Mouse (Mus musculus): ENCODE results near the gene Ttyh2. TPM values are rescaled to one million over a fixed set of nuclear protein-coding genes. Genes with fewer than 3 reads are reported as not detected.

The Ttyh2 gene
- polyA plus RNA-seq, 1 experiment from 2014 or later: 11.4 TPM

DNA sequence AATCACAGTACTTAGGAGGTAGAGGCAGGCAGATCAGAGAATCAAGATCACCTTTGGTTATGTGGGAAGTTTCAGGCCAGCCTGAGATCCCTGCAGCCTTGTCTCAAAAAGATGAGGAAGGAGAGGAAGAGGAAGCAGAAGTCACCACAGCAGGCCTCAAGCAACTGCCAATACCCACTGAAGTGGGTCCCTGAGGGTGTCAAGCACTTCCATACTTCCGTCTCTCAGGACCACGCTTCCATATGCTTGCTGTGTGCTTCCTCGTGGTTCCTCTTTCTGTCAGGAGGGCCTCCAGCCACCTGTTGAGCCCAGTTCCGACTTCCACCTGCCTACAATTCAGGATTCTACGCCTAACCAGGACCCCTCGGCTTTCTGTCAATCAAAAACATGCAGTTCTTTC is 21.6 kb upstream of the Ttyh2 start:
- H3K4me3 ChIP-seq (ENCODE audit: low read length): no peak overlapping the region
- no peak overlapping the region for H3K9ac ChIP-seq (ENCODE audit: low read length)
- no peaks in the 10 kb centered on the region for H3K36me3 ChIP-seq (ENCODE audit: control insufficient read depth, insufficient read depth)
- H3K9me3 ChIP-seq (replicated peaks; ENCODE audit: control insufficient read depth, low read length): no peaks in the 10 kb centered on the region
- H3K27me3 ChIP-seq (ENCODE audit: control insufficient read depth, insufficient read depth, low read length): peaks cover 13% of the 10 kb centered on the region
- no peaks in the 10 kb centered on the region for H3K4me1 ChIP-seq (ENCODE audit: control insufficient read depth, insufficient read depth, low read length)
- no peak overlapping the region for H3K4me2 ChIP-seq (ENCODE audit: low read depth, low read length)
- WGBS: 64% methylated on average over 6 of the region's 6 CpGs
- no peak for ATAC-seq (replicated peaks; ENCODE audit: extremely low read depth, insufficient read depth, low FRiP score)
- H3K27ac ChIP-seq (ENCODE audit: low read length): no peak overlapping the region

DNA sequence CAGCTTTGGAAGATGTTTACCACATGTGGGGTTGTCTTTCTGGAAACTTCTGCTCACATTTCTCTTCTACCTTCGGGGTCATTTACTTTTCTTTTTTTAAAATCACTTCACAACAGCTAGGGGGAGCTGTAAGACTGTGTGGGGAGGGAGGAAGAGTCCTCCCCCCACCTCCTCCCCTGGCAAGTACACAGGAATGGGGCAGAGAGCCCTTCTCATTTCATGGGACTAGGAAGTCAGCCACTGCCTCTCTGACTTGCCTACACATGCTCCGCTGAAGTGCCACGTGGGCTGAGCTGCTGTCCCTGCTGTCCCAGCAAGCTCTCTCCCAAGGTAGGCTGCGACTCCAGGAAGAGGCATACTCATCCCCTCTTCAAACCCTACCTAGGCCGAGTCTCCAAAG is 20.7 kb upstream of the Ttyh2 start:
- Histone ChIP-seq H3K4me2 (ENCODE audit: low read depth, low read length) (no peak overlapping the region), H3K9me3 (replicated peaks; ENCODE audit: control insufficient read depth, low read length) (no peaks in the 10 kb centered on the region), H3K4me1 (ENCODE audit: control insufficient read depth, insufficient read depth, low read length) (no peaks in the 10 kb centered on the region), H3K27ac (ENCODE audit: low read length) (no peak overlapping the region), H3K9ac (ENCODE audit: low read length) (no peak overlapping the region), H3K4me3 (ENCODE audit: low read length) (no peak overlapping the region), H3K27me3 (ENCODE audit: control insufficient read depth, insufficient read depth, low read length) (peaks cover 13% of the 10 kb centered on the region), H3K36me3 (ENCODE audit: control insufficient read depth, insufficient read depth) (no peaks in the 10 kb centered on the region)
- ATAC-seq (replicated peaks; ENCODE audit: extremely low read depth, insufficient read depth, low FRiP score): no peak
- WGBS: 50% methylated on average over 5 of the region's 5 CpGs

DNA sequence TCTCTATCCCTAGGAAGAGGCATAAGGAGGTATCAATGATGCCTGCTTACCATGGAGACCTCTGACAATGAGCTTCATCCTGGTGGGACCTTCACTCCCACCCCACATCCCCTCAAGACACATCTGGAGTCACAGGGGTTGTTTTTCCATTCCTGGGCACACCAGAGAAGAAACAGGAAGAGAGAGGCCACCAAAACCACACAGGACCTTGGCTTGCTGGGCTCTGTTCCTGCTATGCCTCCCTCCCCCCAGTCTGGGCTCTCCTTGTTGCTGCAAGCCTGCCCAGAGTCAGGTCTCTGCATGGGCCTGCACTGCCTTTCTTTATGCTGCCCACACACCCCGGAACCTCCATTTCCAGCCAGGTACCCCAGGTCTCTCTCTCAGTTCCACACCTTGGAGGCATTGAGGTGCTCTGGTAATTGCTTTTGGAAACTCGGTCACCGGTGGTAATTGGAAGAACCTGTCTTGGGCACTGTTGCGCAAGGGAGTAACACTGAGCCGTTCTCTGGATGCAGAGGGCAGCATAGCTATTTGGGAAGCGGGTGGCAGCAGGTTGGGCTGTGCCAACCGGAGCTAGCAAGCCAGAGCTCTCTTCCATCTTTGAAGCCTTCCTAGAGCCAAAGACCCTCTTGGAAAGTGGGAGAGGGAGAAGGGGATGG is 19.8 kb upstream of the Ttyh2 start:
- H3K27me3 ChIP-seq (ENCODE audit: control insufficient read depth, insufficient read depth, low read length): peaks cover 13% of the 10 kb centered on the region

DNA sequence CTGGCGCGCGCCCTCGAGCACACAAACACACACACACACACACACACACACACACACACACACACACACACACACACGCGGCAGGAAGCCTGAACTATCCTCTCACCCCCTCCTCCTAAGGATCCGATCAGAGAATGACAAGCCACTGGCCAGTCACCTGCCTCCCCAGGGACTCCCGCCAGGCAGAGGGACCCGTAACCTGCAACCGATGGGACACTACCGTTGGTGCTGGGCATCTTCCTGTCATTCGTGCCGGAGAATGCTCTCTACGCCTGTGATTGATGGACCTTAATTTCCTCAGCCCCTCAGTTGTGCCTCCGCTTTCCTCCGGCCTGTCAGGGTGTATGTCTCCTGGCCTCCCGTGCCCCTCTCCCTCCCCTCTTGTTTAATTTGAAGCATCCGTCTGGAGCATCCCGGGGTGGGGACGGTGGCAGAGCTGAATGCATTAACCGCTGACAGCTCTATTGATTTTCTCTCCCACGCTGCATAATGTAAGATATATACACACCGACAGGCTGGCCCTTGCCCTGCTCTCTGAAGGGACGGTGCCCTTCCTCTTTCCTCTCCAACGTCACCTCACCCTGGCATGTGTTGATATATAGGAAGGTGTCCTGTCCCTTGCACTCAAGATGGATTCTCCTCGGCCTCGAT is 18.1 kb upstream of the Ttyh2 start:
- no peaks in the 10 kb centered on the region for H3K9me3 ChIP-seq (replicated peaks; ENCODE audit: control insufficient read depth, low read length)
- H3K4me3 ChIP-seq (ENCODE audit: low read length): no peak overlapping the region
- no peak overlapping the region for H3K27ac ChIP-seq (ENCODE audit: low read length)
- H3K4me1 ChIP-seq (ENCODE audit: control insufficient read depth, insufficient read depth, low read length): no peaks in the 10 kb centered on the region
- H3K27me3 ChIP-seq (ENCODE audit: control insufficient read depth, insufficient read depth, low read length): peaks cover 13% of the 10 kb centered on the region
- ATAC-seq (replicated peaks; ENCODE audit: extremely low read depth, insufficient read depth, low FRiP score): no peak
- 39% methylated on average over 27 of the region's 27 CpGs for WGBS
- H3K4me2 ChIP-seq (ENCODE audit: low read depth, low read length): no peak overlapping the region
- no peaks in the 10 kb centered on the region for H3K36me3 ChIP-seq (ENCODE audit: control insufficient read depth, insufficient read depth)
- H3K9ac ChIP-seq (ENCODE audit: low read length): no peak overlapping the region

More for the DNA sequence above, 19.8 kb upstream of the Ttyh2 start:
- Histone ChIP-seq H3K4me3 (ENCODE audit: low read length) (no peak overlapping the region), H3K4me1 (ENCODE audit: control insufficient read depth, insufficient read depth, low read length) (no peaks in the 10 kb centered on the region), H3K9ac (ENCODE audit: low read length) (no peak overlapping the region), H3K4me2 (ENCODE audit: low read depth, low read length) (no peak overlapping the region), H3K9me3 (replicated peaks; ENCODE audit: control insufficient read depth, low read length) (no peaks in the 10 kb centered on the region), H3K36me3 (ENCODE audit: control insufficient read depth, insufficient read depth) (no peaks in the 10 kb centered on the region), H3K27ac (ENCODE audit: low read length) (no peak overlapping the region)
- 74% methylated on average over 7 of the region's 7 CpGs for WGBS
- no peak for ATAC-seq (replicated peaks; ENCODE audit: extremely low read depth, insufficient read depth, low FRiP score)

DNA sequence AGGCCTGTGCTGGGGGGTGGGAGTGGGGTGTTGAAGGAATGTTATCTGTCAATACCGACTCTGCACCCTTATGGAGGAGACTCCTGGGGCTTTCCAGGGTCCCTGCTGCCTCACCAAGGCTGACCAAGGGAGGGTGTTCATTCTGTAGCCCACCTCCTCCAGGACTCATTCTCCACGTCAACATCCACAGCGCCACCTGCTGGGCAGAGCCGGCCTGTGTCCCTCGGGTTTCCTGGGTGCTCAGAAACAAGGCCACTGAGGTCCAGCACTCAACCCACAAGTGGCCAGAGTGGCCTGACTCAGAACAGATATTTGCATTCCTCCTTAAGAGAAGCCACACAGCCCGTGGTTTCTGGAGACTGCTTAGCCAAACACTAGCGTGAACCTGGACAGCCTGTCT is 17.5 kb upstream of the Ttyh2 start:
- 14% methylated on average over 7 of the region's 7 CpGs for WGBS
- no peak overlapping the region for H3K4me3 ChIP-seq (ENCODE audit: low read length)
- no peaks in the 10 kb centered on the region for H3K4me1 ChIP-seq (ENCODE audit: control insufficient read depth, insufficient read depth, low read length)
- peaks cover 11% of the 10 kb centered on the region for H3K27me3 ChIP-seq (ENCODE audit: control insufficient read depth, insufficient read depth, low read length)
- no peak for ATAC-seq (replicated peaks; ENCODE audit: extremely low read depth, insufficient read depth, low FRiP score)
- H3K27ac ChIP-seq (ENCODE audit: low read length): no peak overlapping the region
- H3K9me3 ChIP-seq (replicated peaks; ENCODE audit: control insufficient read depth, low read length): no peaks in the 10 kb centered on the region
- no peaks in the 10 kb centered on the region for H3K36me3 ChIP-seq (ENCODE audit: control insufficient read depth, insufficient read depth)
- H3K9ac ChIP-seq (ENCODE audit: low read length): no peak overlapping the region
- no peak overlapping the region for H3K4me2 ChIP-seq (ENCODE audit: low read depth, low read length)

DNA sequence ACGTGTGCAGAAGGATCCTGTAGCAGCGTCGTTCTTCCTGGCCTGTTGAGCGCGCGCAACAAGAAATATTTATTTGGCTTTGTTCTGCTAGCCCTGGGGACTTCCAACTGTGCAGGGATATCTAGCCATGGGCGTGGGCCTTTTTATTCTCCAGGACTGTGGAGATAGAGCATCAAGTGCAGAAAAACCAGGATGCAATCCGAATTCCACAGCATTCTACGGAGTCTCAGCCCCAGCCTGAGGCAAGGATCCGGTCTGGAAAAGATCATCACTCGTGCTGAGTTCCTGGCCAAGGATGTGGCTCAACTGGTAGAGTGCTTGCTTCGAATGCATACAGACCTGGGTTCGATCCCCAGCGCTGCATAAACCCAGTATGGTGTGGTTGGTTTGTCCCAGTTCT is 13.1 kb upstream of the Ttyh2 start:
- H3K4me1 ChIP-seq (ENCODE audit: control insufficient read depth, insufficient read depth, low read length): no peaks in the 10 kb centered on the region
- no peak for ATAC-seq (replicated peaks; ENCODE audit: extremely low read depth, insufficient read depth, low FRiP score)
- 84% methylated on average over 14 of the region's 14 CpGs for WGBS
- H3K9ac ChIP-seq (ENCODE audit: low read length): no peak overlapping the region
- no peak overlapping the region for H3K27ac ChIP-seq (ENCODE audit: low read length)
- H3K9me3 ChIP-seq (replicated peaks; ENCODE audit: control insufficient read depth, low read length): no peaks in the 10 kb centered on the region
- no peak overlapping the region for H3K4me2 ChIP-seq (ENCODE audit: low read depth, low read length)
- no peak overlapping the region for H3K4me3 ChIP-seq (ENCODE audit: low read length)
- H3K36me3 ChIP-seq (ENCODE audit: control insufficient read depth, insufficient read depth): no peaks in the 10 kb centered on the region
- H3K27me3 ChIP-seq (ENCODE audit: control insufficient read depth, insufficient read depth, low read length): peaks cover 5% of the 10 kb centered on the region

DNA sequence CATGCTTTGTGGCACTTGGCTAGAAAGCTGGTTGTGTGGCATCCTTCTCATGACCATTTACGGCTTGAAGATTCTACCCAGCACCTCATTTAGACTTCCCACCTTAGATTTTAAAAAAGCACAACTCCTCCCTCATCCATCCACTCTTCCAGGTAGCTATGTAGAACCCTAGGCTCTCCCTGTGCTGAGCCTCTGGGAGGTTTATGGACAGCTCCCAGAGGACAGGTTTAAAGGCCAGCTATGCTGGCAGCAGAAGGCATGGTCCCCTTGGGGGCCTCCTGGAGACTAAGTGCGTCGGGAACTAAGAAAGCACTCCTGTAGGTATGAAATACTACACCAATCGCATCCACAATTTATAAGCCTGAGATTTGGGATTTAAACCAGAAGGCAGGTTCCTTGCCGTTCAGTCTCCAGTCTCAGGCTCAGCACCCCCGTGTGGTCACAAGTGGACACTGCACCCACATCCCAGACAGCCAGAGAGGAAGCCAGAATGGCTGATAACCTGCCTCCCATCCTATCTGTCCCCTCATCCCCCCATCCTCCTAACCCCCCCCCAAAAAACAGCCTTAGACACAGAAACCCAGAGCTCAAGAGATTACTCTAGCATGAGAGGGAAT is 12.4 kb upstream of the Ttyh2 start:
- no peak for ATAC-seq (replicated peaks; ENCODE audit: extremely low read depth, insufficient read depth, low FRiP score)
- Histone ChIP-seq H3K9me3 (replicated peaks; ENCODE audit: control insufficient read depth, low read length) (no peaks in the 10 kb centered on the region), H3K27ac (ENCODE audit: low read length) (no peak overlapping the region), H3K9ac (ENCODE audit: low read length) (no peak overlapping the region), H3K4me2 (ENCODE audit: low read depth, low read length) (no peak overlapping the region), H3K36me3 (ENCODE audit: control insufficient read depth, insufficient read depth) (no peaks in the 10 kb centered on the region), H3K4me3 (ENCODE audit: low read length) (no peak overlapping the region), H3K4me1 (ENCODE audit: control insufficient read depth, insufficient read depth, low read length) (no peaks in the 10 kb centered on the region), H3K27me3 (ENCODE audit: control insufficient read depth, insufficient read depth, low read length) (no peaks in the 10 kb centered on the region; the same call in none of the 2 replicates)
- WGBS: 38% methylated on average over 6 of the region's 6 CpGs

DNA sequence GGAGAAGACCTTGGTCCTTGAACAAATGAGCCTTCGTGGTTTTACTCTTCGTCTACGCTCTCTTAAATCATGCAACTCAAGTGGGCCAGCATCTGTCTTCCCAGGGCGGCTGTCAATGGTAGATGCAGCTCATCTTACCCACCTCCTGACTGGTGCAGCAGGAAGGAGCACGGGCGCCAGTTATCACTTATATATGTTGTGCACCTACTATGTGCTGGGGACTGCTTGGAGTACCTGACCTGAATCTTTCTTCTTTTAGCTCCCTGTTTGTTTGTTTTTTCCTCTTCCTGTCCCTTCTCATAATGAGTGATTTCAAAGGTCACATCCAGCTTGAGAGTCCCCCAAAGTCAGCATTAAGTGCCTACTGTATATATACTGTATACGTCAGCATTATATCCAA is 11.1 kb upstream of the Ttyh2 start:
- H3K9me3 ChIP-seq (replicated peaks; ENCODE audit: control insufficient read depth, low read length): no peaks in the 10 kb centered on the region
- no peak overlapping the region for H3K4me3 ChIP-seq (ENCODE audit: low read length)
- no peak for ATAC-seq (replicated peaks; ENCODE audit: extremely low read depth, insufficient read depth, low FRiP score)
- WGBS: 64% methylated on average over 7 of the region's 7 CpGs
- no peak overlapping the region for H3K4me2 ChIP-seq (ENCODE audit: low read depth, low read length)
- H3K9ac ChIP-seq (ENCODE audit: low read length): no peak overlapping the region
- H3K36me3 ChIP-seq (ENCODE audit: control insufficient read depth, insufficient read depth): no peaks in the 10 kb centered on the region
- no peaks in the 10 kb centered on the region; the same call in none of the 2 replicates for H3K27me3 ChIP-seq (ENCODE audit: control insufficient read depth, insufficient read depth, low read length)
- H3K27ac ChIP-seq (ENCODE audit: low read length): no peak overlapping the region
- H3K4me1 ChIP-seq (ENCODE audit: control insufficient read depth, insufficient read depth, low read length): no peaks in the 10 kb centered on the region

DNA sequence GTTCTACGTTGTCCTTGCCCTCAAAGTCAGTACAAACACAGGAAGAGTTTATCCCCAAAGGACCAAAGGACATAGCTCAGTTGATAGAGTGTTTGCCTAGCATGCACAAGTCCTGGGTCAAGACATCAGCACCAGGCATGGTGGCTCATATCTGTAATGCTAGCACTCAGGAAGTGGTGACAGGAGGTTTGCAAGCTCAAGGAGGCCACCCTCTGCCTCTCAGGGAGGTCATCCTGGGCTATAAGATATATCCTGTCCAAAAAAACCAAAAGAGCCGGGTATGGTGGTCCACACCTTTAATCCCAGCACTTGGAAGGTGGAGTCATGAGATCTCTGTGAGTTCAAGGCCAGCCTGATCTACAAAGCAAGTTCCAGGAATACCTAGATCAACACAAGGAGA is 9.8 kb upstream of the Ttyh2 start:
- ATAC-seq (replicated peaks; ENCODE audit: extremely low read depth, insufficient read depth, low FRiP score): no peak
- Histone ChIP-seq H3K27me3 (ENCODE audit: control insufficient read depth, insufficient read depth, low read length) (no peaks in the 10 kb centered on the region; the same call in none of the 2 replicates), H3K9ac (ENCODE audit: low read length) (no peak overlapping the region), H3K4me3 (ENCODE audit: low read length) (no peak overlapping the region), H3K36me3 (ENCODE audit: control insufficient read depth, insufficient read depth) (no peaks in the 10 kb centered on the region), H3K27ac (ENCODE audit: low read length) (no peak overlapping the region), H3K9me3 (replicated peaks; ENCODE audit: control insufficient read depth, low read length) (no peaks in the 10 kb centered on the region), H3K4me2 (ENCODE audit: low read depth, low read length) (no peak overlapping the region), H3K4me1 (ENCODE audit: control insufficient read depth, insufficient read depth, low read length) (peaks cover 10% of the 10 kb centered on the region)
- WGBS: 35% methylated on average over 2 of the region's 2 CpGs
